Mouse (Mus musculus) neural tube, embryonic 14.5 days (tissue): ENCODE data around the gene Neurl4. TPM values are rescaled to one million over a fixed set of nuclear protein-coding genes. Genes with fewer than 3 reads are reported as not detected.

Source experiments
- ATAC-seq: fragments of 200-750 bp; cut with Nextera tagmentation; 2 replicates; pipeline ENCODE4 v1.8.0; 2017; ENCODE audit warnings: low read depth, mild to moderate bottlenecking, moderate TSS enrichment, moderate library complexity
- H3K27ac ChIP-seq: fragments of 300-500 bp; sonication (generic); 2 replicates; pipeline ENCODE4 v1.5.1; 2014; ENCODE audit warnings: low read depth, mild to moderate bottlenecking, control low read depth, low read length, moderate library complexity, mixed read lengths
- H3K27me3 ChIP-seq: fragments of 300-500 bp; sonication (generic); 2 replicates; pipeline ENCODE4 v1.6.1; 2014; ENCODE audit warnings: low read length; ENCODE audit not compliant: control insufficient read depth, insufficient read depth
- H3K36me3 ChIP-seq: fragments of 300-500 bp; sonication (generic); 2 replicates; pipeline ENCODE4 v1.6.1; 2014; ENCODE audit warnings: low read length, mixed read lengths; ENCODE audit not compliant: control insufficient read depth, insufficient read depth
- H3K4me1 ChIP-seq: fragments of 300-500 bp; sonication (generic); 2 replicates; pipeline ENCODE4 v1.6.1; 2014; ENCODE audit warnings: low read length; ENCODE audit not compliant: control insufficient read depth, insufficient read depth
- H3K4me2 ChIP-seq: fragments of 300-500 bp; sonication (generic); 2 replicates; pipeline ENCODE4 v1.6.1; 2014; ENCODE audit warnings: mild to moderate bottlenecking, low read depth, low read length, control low read depth
- H3K4me3 ChIP-seq: fragments of 300-500 bp; sonication (generic); 2 replicates; pipeline ENCODE4 v1.5.1; 2014; ENCODE audit warnings: low read depth, low read length, control low read depth, mixed read lengths
- H3K9ac ChIP-seq: fragments of 300-500 bp; sonication (generic); replicated peaks from 2 replicates; pipeline ENCODE4 v1.6.1; 2014; ENCODE audit warnings: low read depth, mild to moderate bottlenecking, control low read depth, low read length, mixed read lengths
- H3K9me3 ChIP-seq: fragments of 300-500 bp; sonication (generic); 2 replicates; pipeline ENCODE4 v1.6.1; 2016; ENCODE audit warnings: low read length; ENCODE audit not compliant: control insufficient read depth
- WGBS: fragments of 180-500 bp; shearing (Covaris S2); extraction: QIAGEN DNeasy Blood & Tissue Kit; methylation state at CpG from one replicate; pipeline ENCODE4 v1.1.7; 2014; 5-methylcytosine and 5-hydroxymethylcytosine counted together
- polyA plus RNA-seq: library from polyadenylated mRNA; unstranded; fragments of >200 nt; fragmentation: Nextera tagmentation; extraction: Ambion mirVana; gene quantifications from 2 replicates; pipeline ENCODE4 v1.2.1, GENCODE M21; 2014

Gene Neurl4
- polyA plus RNA-seq, 1 experiment from 2014 or later: 26.2 TPM

GRCm38 (mm10) chr11:69932254-69932653, 31.4 kb downstream of the Neurl4 start:
- Histone ChIP-seq H3K27me3 (peaks cover 6% of the 10 kb centered on the region; the same call in 1 of the 2 replicates), H3K4me2 (no peak overlapping the region), H3K4me3 (no peak overlapping the region), H3K36me3 (no peaks in the 10 kb centered on the region), H3K4me1 (0 out of 2 replicates have a peak, but pooled peaks cover 6% of the 10 kb centered on the region), H3K9ac (no peak overlapping the region), H3K27ac (no peak overlapping the region), H3K9me3 (no peaks in the 10 kb centered on the region)
- 48% methylated on average over 3 of the region's 3 CpGs for WGBS
- ATAC-seq: no peak

- no peak overlapping the region for H3K9ac ChIP-seq
- WGBS: 81% methylated on average over 4 of the region's 4 CpGs
- 0 out of 2 replicates have a peak, but pooled peaks cover 6% of the 10 kb centered on the region for H3K4me1 ChIP-seq
- peaks cover 13% of the 10 kb centered on the region for H3K27me3 ChIP-seq
- no peaks in the 10 kb centered on the region for H3K36me3 ChIP-seq
- no peak overlapping the region for H3K4me3 ChIP-seq
- ATAC-seq: no peak
- no peak overlapping the region for H3K4me2 ChIP-seq
- no peaks in the 10 kb centered on the region for H3K9me3 ChIP-seq
- H3K27ac ChIP-seq: no peak overlapping the region
Measured at GRCm38 (mm10) chr11:69933066-69933465, 32.2 kb downstream of the Neurl4 start.

GRCm38 (mm10) chr11:69934169-69934568, 33.3 kb downstream of the Neurl4 start:
- ATAC-seq: no peak
- WGBS: under 1% methylated on average over 18 of the region's 18 CpGs
- H3K27me3 ChIP-seq: peaks cover 16% of the 10 kb centered on the region
- H3K4me1 ChIP-seq: 0 out of 2 replicates have a peak, but pooled peaks cover 6% of the 10 kb centered on the region
- H3K9me3 ChIP-seq: no peaks in the 10 kb centered on the region
- H3K9ac ChIP-seq: no peak overlapping the region; the same call in 1 of the 2 replicates
- H3K27ac ChIP-seq: no peak overlapping the region
- peak overlapping the region; percentile 15; the same call in 1 of the 2 replicates for H3K4me2 ChIP-seq
- no peak overlapping the region for H3K4me3 ChIP-seq
- H3K36me3 ChIP-seq: no peaks in the 10 kb centered on the region

- H3K27me3 ChIP-seq: peaks cover 16% of the 10 kb centered on the region
- H3K4me3 ChIP-seq: no peak overlapping the region
Measured at GRCm38 (mm10) chr11:69934681-69935080, 33.8 kb downstream of the Neurl4 start.

GRCm38 (mm10) chr11:69935137-69935879, 34.4 kb downstream of the Neurl4 start, which contains the start of gene Ybx2:
TSS of gene Ybx2 (plus strand) at chr11:69935796.
- H3K27me3 ChIP-seq: peaks cover 16% of the 10 kb centered on the region

More at GRCm38 (mm10) chr11:69934681-69935080, 33.8 kb downstream of the Neurl4 start:
- no peak for ATAC-seq
- Histone ChIP-seq H3K27ac (no peak overlapping the region), H3K9ac (no peak overlapping the region), H3K4me1 (0 out of 2 replicates have a peak, but pooled peaks cover 6% of the 10 kb centered on the region), H3K36me3 (no peaks in the 10 kb centered on the region), H3K9me3 (no peaks in the 10 kb centered on the region), H3K4me2 (peak overlapping the region; percentile 99; the same call in 1 of the 2 replicates)
- 18% methylated on average over 6 of the region's 6 CpGs for WGBS

GRCm38 (mm10) chr11:69936156-69936555, 35.3 kb downstream of the Neurl4 start:
- WGBS: 2% methylated on average over 29 of the region's 30 CpGs
- no peaks in the 10 kb centered on the region for H3K9me3 ChIP-seq
- H3K4me1 ChIP-seq: 0 out of 2 replicates have a peak, but pooled peaks cover 6% of the 10 kb centered on the region
- no peaks in the 10 kb centered on the region for H3K36me3 ChIP-seq
- H3K4me3 ChIP-seq: peak overlapping the region; percentile 50
- peak overlapping the region; percentile 60 for H3K9ac ChIP-seq
- H3K27ac ChIP-seq: no peak overlapping the region
- 0 out of 2 replicates have a peak, but pooled peaks have one; percentile 6 for ATAC-seq
- H3K27me3 ChIP-seq: peaks cover 16% of the 10 kb centered on the region
- peak overlapping the region; percentile 99 for H3K4me2 ChIP-seq

More at GRCm38 (mm10) chr11:69935137-69935879, 34.4 kb downstream of the Neurl4 start, which contains the start of gene Ybx2:
- ATAC-seq: peak; percentile 88
- Histone ChIP-seq H3K4me3 (peak within 1 kb of the TSS; percentile 50), H3K27ac (no peak within 1 kb of the TSS), H3K4me2 (peak within 1 kb of the TSS; percentile 99), H3K36me3 (no peaks in the 10 kb centered on the region), H3K9ac (peak within 1 kb of the TSS; percentile 60), H3K4me1 (0 out of 2 replicates have a peak, but pooled peaks cover 6% of the 10 kb centered on the region), H3K9me3 (no peaks in the 10 kb centered on the region)
- 2% methylated on average over 53 of the region's 62 CpGs for WGBS

- no peaks in the 10 kb centered on the region for H3K36me3 ChIP-seq
- H3K4me1 ChIP-seq: 0 out of 2 replicates have a peak, but pooled peaks cover 6% of the 10 kb centered on the region
- peak overlapping the region; percentile 99 for H3K4me2 ChIP-seq
- no peak overlapping the region for H3K27ac ChIP-seq
- H3K9me3 ChIP-seq: no peaks in the 10 kb centered on the region
- no peak for ATAC-seq
- WGBS: 40% methylated on average over 9 of the region's 9 CpGs
- no peak overlapping the region for H3K9ac ChIP-seq
- peaks cover 16% of the 10 kb centered on the region for H3K27me3 ChIP-seq
- H3K4me3 ChIP-seq: peak overlapping the region; percentile 50; the same call in 1 of the 2 replicates
Measured at GRCm38 (mm10) chr11:69936714-69937347, 36.0 kb downstream of the Neurl4 start.

GRCm38 (mm10) chr11:69937385-69937784, 36.5 kb downstream of the Neurl4 start:
- WGBS: 55% methylated on average over 4 of the region's 4 CpGs
- Histone ChIP-seq H3K4me2 (no peak overlapping the region), H3K4me3 (no peak overlapping the region), H3K27me3 (peaks cover 16% of the 10 kb centered on the region), H3K4me1 (0 out of 2 replicates have a peak, but pooled peaks cover 6% of the 10 kb centered on the region), H3K9ac (no peak overlapping the region), H3K27ac (no peak overlapping the region), H3K9me3 (no peaks in the 10 kb centered on the region), H3K36me3 (no peaks in the 10 kb centered on the region)
- ATAC-seq: no peak
